Mouse (Mus musculus) skeletal muscle tissue, adult 2 months (tissue): Measurements from ENCODE around the gene Tfb2m.

Experiments used
- DNase-seq: peaks from one replicate; pipeline ENCODE4 v3.0.0-alpha.2; 2012; ENCODE audit warnings: low read depth, low spot score

Gene Tfb2m

DNA sequence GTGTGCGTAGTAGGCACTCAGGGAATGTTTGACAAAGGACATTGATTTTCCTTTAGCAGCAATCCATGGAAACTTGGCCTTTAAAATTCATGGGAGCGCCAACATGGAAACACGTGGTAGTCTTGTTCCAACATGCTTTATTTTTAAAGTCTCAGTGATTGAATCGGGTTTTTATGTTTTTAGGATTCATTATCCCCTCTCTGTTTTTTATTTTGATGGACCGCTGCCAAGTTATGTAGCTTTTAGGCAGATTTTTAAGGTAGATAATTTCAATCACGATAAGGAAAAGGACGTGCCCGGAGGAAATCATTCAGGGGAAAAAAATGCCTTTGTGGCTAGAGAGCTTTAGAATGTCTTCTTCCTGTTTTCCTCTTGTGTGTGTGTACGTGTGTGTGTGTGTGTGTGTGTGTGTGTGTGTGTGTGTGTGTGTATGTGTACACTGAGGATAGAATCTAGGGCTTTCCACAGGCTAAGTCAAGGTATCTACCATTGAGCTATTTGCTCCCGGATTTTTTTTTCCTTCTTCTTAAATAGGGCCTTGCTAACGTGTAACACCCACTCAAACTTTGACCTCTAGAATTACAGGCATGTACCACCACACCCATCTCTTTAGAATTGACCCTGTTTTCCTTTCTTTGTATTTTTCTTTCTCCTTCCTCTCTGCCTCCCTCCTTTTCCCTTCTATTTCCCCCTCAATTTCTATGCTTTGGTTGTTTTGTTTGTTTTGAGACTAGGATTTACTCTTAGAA is 13.6 kb upstream of the Tfb2m start:
- DNase-seq = peak; percentile 33

DNA sequence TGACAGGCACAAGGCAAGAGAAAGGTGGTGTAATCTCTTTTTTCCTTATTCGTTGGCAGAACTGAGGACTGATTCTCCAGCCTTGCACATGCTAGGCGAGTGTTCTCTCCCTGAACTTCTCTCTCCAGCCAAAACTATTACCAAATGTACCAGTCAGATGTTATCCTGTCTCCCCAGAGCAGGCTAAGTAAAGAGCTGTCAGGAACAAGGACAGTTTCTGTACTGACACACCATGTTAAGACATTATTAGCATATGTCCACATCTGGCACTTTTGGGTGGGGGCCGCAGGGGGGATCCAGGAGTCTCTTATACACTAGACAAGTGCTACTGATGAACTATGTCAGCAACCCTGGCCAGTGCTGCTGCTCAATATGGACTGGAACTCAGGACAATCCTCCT is 10.9 kb upstream of the Tfb2m start:
- DNase-seq = peak; percentile 34

DNA sequence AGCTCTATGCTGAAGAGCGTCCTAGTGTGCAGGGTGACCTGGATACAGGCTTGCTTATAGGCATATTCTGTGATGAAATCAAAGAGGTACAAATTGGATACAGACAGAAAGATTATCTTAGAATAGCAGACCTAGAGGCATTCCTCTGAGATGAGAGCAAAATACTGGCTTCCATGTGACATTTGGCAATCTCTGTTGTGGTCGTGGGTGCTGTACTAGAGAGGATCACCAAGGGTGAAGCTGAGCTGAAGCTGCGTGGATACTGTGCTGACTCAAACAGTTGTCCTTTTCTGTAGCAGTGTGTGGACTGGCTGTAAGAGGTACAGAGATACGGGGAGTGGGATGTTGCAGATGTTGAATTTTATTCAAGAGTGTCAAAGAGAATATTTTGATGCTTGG is 7.9 kb upstream of the Tfb2m start:
- DNase-seq = no peak

DNA sequence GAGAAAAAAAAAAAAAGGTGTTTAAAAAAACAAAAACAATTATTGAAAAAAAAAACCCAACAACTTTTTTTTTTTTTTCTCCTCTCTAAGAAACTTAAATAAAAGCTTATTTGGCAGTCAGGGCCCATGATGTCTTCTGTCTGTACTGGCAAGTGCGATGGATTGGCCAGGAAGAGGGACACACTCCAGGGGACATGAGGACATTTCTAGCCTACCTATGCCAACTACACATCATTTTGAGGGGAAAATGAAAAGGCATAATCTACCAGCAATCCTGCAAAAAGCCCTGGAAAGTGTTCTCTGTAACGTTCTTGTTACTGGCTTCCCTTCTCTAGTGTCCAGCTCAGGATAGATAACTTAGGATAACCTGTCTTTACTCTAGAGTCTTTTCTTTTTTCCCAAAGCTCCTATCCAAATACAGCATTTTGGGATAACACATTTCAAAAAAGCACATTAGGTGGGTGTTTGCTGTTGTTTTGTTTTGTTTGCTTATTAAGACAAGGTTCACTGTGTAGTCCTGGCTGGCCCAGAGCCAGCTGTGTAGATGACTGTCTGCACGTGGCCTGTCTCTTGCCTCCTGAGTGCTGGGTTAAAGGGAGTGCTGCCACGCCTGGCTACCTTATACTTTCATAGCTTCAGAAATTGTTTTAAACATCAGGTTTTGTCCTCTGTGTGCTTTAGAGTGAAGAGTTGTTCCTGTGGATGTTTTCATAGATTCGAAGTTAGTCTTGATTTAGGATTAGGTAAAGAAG is 7.3 kb upstream of the Tfb2m start:
- DNase-seq = peak; percentile 45

DNA sequence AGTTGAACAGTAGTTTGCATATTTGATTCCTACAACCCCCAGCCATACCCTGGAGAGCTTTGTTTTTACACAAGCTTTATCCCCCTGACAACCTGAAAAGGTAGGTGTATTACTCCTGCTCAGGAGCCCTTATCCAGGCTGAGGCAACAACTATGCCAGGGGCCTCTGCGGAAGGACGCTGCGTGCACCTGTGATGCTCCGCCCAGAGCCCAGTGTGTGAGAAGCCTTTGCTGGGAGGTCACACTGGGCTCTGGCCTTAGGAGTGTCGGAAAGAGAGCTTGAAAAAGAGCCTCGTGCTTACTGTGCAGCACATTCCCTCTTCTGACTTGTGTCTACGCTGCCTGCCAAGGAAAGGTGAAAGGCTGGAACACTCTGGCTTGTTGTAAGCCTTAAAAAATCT is 6.7 kb upstream of the Tfb2m start:
- peak; percentile 68 for DNase-seq

DNA sequence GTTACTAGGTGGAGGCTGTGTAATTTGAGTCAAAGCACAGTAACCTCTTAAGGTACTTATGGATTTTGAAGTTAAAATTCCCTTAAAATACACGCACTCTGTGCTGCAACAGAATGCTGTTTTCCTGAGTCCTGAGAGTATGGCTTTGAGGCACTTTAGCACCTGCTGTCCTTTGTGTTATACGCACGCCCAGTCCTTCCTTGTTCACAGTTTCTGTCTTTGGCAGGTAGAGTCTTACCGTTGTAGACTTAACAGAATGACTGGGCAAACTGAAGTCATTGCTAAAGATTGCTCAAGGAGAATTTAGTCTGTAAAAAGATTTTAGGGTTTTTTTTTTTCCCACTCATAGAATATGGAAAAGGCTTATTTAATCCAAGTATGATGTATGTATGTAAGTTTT is 5.9 kb upstream of the Tfb2m start:
- DNase-seq = no peak

DNA sequence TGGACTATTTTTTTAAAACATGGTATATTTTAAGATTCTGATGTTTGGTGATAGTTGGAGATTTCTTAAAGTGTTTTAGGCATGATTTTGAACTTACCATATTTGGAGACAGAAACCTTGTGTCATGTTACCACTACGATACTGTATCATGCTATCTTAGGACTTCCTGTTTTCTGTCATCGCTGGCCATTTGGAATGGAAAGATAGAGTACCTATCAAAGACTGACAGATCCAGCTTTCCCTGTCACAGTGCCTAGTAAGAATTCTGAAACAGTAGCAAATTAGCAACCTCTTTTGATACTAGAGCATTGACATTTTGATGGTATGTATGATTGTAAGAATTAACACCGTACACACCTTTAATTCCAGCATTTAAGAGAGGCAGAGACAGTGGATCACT is 5.3 kb upstream of the Tfb2m start:
- DNase-seq = no peak

DNA sequence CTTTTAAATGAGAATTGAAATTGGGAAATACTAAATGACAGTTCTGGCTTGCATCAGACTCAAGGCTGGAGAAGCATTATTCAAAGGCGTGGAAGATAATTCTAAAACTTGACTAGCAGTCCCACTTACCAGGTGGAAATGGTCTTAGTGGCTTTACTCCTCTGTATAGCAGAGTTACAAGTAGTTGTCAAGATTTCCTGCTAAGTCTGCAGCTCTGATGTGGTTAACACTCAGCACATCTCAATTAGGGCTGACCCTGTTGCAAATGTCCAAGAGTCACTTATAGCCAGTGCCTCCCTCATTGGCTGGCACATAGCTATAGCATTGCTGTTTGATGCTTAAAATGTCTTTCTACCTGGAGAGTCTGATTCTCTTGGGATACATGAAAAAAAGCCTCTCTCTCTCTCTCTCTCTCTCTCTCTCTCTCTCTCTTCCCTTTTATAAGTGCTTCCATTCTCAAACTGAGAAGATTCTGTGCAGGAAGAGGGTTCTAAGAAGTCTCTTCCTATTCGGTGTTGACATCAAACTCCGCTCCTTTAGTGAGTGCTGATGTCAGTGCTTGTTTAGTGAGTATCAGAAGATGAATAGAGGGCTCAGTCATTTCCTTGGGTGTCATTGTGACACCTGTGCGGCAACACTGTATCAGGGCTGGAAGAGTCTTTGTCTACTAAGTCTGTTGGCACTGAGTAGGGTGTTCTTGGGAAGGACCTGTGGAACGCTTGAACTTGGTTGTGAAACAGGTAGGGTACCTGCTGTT is 3.1 kb upstream of the Tfb2m start:
- DNase-seq = no peak

DNA sequence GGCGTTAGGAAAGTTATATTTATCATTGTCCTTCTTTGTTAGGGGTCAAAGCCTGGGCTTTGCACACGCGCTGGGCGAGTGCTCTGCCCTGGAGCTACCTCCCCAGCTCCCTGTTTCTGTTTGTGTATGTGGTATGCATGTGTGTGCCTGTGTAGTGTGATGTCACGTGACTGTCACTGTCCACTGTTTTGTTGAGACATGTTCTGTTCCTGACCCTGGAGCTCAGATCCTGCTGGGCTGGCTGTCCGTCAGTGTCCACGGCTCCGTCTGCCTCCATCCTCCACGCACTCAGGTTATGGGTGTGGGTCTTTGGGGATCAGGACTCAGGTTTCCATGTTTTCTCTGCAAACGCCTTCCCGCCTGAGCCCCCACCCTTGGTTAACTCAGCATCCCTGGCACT is 2.2 kb upstream of the Tfb2m start:
- no peak for DNase-seq

DNA sequence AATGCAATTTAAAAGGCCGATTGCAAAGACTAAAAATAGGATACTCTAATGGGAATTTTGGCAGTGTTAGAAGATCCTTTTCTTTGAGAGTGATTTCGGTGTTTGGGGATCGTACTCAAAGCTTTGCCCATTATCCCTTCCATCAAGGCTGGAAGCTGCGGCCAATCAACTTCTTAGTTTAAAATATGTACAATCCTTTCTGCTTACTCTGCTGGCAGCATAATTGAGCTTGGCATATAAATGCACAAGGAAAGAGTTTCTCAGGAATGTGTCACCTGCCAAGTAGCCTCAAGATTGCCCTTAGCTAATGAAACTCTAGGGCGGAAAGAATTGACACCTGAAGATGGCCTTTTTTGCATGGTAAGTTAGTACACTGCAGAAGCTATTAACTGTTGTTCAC is 1.1 kb upstream of the Tfb2m start:
- DNase-seq = no peak

DNA sequence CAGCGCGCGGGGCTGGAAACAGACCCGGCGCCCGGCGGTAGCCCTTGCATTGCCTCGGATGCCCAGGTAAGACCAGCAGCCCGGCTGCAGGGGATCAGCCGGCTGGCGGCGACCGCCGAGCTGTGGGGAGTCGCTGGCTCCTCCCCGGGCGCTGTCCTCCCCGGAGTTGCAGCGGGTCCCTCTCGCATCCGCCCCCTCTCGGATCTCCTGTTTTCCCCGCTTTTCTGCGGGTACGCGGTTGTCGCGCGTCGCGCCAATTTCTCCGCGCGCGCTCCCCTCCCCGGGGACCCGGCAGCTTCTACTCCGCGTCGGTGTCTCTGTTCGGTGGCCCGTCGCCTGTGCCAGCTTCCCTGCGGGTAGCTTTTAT is 467 bp upstream of the Tfb2m start:
- no peak for DNase-seq

DNA sequence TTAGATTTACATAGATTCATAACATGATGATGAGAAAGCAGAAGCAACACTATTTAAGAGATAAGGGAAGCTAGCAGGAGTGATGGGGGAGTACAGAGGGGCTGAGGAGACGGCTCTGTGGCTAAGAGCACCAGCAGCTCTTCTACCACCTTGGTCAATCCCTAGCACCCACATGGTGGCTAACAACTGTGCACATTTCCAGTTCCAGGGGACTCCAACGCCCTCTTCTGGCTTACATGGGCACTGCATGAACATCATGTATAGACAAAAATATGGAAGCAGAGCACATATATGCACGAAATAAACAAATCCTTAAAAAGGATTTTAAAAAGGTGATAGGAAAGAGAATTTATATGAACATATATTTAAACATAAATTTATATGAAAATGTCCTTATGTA is 4.6 kb downstream of the Tfb2m start:
- DNase-seq = no peak

DNA sequence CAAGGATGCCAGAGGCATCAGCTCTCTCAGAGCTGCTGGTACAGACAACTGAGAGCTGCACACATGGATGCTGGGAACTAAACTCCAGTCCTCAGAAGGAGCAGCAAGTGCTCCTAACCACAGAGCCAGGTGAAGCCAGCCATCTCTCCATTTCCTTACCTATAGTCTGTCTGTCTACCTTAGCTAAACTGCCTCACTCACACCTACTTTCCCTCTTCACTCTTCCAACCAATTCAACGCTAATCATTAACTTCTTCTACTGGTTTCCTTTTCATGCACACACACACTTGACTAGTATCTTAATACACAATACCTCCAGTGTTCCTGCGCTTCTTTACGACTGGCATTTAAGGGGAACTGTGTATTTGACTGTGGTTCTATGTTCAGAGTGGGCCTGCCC is 6.2 kb downstream of the Tfb2m start:
- no peak for DNase-seq

DNA sequence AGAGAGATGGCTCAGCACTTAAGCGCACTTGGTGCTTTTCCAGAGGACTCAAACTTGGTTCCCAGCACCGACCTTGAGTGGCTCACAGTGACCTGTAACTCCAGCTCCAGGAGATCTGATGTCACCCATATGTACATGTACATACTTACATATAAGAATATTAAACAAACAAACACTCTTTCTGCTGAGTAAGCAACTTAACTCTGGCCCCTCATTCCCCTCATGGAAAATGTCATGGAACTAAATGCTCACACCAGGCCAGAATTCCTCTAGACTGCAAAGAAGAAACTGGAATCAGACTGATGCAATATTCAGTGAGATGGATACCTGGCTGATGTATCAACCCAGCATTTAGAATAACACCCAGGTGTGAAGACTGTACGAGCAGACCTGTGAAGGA is 7.0 kb downstream of the Tfb2m start:
- no peak for DNase-seq

DNA sequence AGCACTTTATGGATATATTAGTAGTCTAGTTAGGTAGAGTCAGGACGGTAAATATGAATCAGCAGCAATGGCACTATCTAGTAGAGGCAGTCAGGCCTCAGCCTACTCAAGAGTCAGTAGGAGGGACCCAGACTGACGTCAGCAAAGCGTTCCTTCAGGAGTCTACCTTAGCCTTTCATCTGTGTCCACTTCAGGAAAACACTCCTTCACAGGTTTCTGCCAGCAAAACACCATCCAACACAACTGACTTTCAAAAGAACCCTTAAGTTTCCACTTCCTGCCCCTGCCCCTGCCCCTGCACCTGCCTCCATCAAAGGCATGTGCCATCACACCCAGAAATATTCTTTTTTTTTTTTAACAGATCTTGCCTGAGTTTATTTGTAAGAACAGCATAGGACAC is 26.2 kb downstream of the Tfb2m start:
- DNase-seq = no peak

DNA sequence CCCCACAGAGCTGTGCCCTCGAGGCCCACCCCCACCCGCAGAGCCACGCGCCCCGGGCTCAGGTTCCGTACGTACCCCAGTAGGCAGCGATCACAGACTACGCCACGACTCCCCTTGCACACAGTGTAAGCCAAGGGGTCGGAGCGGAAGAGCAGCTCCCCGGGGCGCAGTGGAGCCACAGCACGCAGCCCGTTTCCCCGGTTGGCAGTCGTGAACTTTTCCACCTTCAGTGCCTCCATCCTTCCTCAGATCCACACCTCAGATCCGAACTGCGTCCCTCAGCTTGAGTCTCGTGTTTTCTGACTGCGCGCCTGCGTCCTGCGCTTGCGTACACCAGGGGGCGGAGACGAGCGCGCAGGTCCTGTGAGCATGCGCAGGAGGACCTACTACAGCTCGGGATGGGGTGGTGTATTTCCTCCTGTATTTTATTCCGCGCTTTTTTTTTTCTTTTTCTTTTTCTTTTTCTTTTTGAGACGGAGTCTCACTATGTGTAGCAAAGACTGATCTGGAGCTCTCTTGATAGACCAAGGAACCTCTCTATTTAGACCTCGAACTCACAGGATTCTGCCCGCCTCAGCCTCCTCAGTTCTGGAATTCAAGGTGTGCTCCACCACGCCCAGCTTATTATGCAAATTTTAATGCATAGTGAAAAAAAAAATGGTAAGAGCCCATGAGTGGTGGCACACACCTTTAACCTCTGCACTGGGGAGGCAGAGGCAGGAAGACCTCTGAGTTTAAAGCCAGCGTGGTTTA is 28.2 kb downstream of the Tfb2m start, which contains the start of gene Smyd3:
TSS of gene Smyd3 (minus strand) at position 329 of the 753 bp plus-strand sequence.
- peak; percentile 82 for DNase-seq

DNA sequence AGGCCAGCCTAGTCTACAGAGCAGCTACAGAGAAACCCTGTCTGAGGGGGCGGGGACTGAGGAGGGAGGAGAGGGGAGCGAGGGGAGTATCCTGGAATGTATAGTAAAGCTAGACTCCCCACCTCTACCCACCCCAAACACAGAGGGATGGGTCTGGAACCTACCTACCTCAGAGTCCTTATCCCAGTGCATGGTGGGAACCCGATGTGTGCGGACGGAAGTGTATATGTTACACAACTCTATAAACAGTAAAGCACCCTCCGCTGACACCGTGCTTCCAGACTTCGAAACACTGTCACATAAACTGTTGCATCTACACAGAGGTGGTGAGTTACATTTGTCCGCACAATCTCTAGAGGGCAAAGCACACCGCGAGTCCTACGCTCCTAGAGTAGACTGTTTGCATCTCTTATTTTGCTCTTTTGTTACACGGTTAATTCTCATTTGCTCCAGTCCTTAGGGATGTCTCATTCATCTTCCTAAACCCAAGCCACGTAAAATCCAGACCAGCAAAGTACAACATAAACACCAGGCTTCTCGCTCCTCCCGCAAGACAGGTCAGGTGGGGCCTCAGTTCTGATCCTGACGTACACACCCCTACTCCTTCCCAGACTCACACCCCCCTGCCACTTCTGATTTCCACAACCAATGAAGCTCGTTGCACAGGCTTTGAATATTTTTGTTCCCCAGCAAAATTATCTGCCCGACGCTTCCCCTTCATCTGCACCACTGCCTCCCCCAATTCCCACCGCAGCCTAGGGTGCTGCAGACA is 28.9 kb downstream of the Tfb2m start:
- DNase-seq = no peak

DNA sequence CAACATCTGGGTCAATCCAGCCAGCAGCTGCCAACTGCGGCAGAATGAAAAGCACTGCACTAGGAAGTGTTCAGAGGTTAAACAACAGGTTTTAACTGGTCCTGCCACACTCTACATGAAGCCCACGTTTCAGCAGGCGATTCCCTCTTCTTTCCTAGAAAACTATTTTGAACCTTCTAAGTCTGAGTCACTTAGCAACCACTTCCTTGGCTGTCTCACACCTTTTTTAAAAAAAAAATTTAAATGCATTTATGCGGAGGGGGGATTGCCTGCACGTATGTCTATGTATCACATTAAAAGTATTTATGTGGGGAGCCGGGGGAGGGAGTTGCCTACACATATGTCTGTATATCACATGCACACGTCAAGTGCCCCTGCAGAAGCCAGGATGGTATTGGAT is 34.2 kb downstream of the Tfb2m start:
- DNase-seq = no peak

DNA sequence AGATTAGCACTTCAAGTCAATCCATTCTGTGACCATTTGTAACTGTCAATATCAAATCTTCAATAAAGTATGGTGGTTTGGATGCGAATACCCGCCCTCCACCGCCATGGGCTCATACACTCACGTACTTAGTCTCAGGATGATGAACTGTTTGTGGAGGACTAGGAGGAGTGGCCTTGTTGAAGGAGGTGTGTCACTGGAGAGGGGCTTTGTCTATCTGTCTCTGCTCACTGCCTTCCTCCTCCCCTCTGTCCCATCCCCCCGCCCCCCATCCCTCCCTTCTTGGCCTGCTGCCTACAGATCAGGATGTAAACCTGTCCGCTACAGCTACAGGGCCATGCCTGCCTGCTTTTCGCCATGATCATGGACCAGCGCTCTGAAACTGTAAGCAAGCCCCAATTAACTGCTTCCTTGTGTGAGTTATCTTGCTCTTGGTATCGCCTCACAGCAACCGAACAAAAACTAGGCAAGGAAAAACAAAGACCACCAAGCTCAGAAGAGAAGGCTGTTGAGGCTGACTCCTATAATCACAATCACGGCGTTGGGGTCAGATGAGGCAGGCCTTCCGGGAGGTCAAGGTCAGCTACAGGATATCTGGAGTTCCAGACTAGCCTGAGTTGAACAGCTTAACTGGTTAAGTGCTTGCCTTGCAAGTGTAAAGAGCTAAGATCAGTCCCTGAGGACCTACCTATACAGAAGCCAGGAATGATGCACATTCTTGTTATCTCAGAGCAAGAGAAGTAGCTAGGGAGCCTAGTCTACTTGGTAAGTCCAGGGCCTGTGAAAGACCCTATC is 35.3 kb downstream of the Tfb2m start:
- DNase-seq = no peak
